Mouse (Mus musculus): ENCODE results near the gene Crybg3.

GRCm38 (mm10) chr16:59565631-59566030, 35.1 kb downstream of the Crybg3 start:
- TF ChIP-seq GATA1 (IDR thresholded peaks at IDR 0.05; ENCODE audit: borderline replicate concordance, low read length), result no peak
- TF ChIP-seq FLI1 (IDR thresholded peaks at IDR 0.05; ENCODE audit: low read length), result no peak
